30 mouse cellular contexts compared by ENCODE assay signal in genomic region chr13:47709323-47709722, GRCm38 (mm10).
"Had no signal": no experiment of that assay in that cellular context is flagged by ENCODE, and none has a peak within 500 bp of the region (broad histone marks: within the 10 kb centered on the region; RNA-seq: fewer than 3 reads in every experiment).

No protein-coding gene starts in this region.

- H3K4me3 ChIP-seq: gastrocnemius, adult 2 months; heart, adult 2 months; heart, embryonic 13.5 days; heart, embryonic 15.5 days; hindbrain, embryonic 10.5 days; hindbrain, embryonic 12.5 days; intestine, embryonic 15.5 days; left cerebral cortex, adult 2 months; limb, embryonic 10.5 days; limb, embryonic 12.5 days; liver, embryonic 13.5 days; liver, embryonic 15.5 days had no signal

- H3K9ac ChIP-seq: heart, embryonic 13.5 days; heart, embryonic 15.5 days; hindbrain, embryonic 12.5 days; hindbrain, embryonic 14.5 days; intestine, embryonic 15.5 days; limb, embryonic 12.5 days; liver, embryonic 13.5 days; liver, embryonic 15.5 days; liver, postnatal 0 days had no signal

- H3K9me3 ChIP-seq: heart, embryonic 13.5 days; heart, embryonic 15.5 days; hindbrain, embryonic 10.5 days; hindbrain, embryonic 12.5 days; intestine, embryonic 15.5 days; limb, embryonic 10.5 days; limb, embryonic 12.5 days; liver, embryonic 13.5 days; liver, embryonic 15.5 days had no signal

- DNase-seq: gastrocnemius, adult 2 months; gastrocnemius, postnatal 10 days; gastrocnemius, postnatal 25 days; heart, adult 2 months; heart, postnatal 14 days; heart, postnatal 36 days; kidney, adult 18-20 months; kidney, adult 8-10 months; kidney, postnatal 10 days; kidney, postnatal 25 days; kidney, postnatal 4 days; layer of hippocampus, adult 9-11 months; liver; liver, embryonic 13.5 days; liver, postnatal 0 days had no signal

- ATAC-seq: hindbrain, embryonic 16.5 days; inflammation-experienced regulatory T-cells, adult 6 months; intestine, embryonic 15.5 days; intestine, postnatal 0 days; liver, postnatal 0 days had no signal

- H3K4me2 ChIP-seq: heart, embryonic 11.5 days; heart, embryonic 13.5 days; heart, embryonic 15.5 days; hindbrain, embryonic 12.5 days; hindbrain, embryonic 14.5 days; intestine, embryonic 15.5 days; limb, embryonic 12.5 days; liver, embryonic 11.5 days; liver, embryonic 13.5 days; liver, embryonic 15.5 days had no signal

- H3K27me3 ChIP-seq: heart, embryonic 13.5 days; heart, embryonic 15.5 days; hindbrain, embryonic 12.5 days; intestine, embryonic 15.5 days; limb, embryonic 12.5 days; liver, embryonic 13.5 days; liver, embryonic 15.5 days had no signal

- H3K27ac ChIP-seq: gastrocnemius, adult 2 months; heart, adult 2 months; heart, embryonic 13.5 days; heart, embryonic 15.5 days; hindbrain, embryonic 10.5 days; hindbrain, embryonic 12.5 days; hindbrain, embryonic 14.5 days; intestine, embryonic 15.5 days; left cerebral cortex, adult 2 months; limb, embryonic 10.5 days; limb, embryonic 12.5 days; liver, embryonic 13.5 days; liver, embryonic 15.5 days had no signal

- H3K4me1 ChIP-seq: heart, embryonic 13.5 days; heart, embryonic 15.5 days; hindbrain, embryonic 12.5 days; intestine, embryonic 15.5 days; limb, embryonic 10.5 days; limb, embryonic 12.5 days; liver, embryonic 13.5 days; liver, embryonic 15.5 days had no signal

- H3K36me3 ChIP-seq: heart, embryonic 13.5 days; heart, embryonic 15.5 days; hindbrain, embryonic 10.5 days; hindbrain, embryonic 12.5 days; intestine, embryonic 15.5 days; limb, embryonic 10.5 days; limb, embryonic 12.5 days; liver, embryonic 13.5 days; liver, embryonic 15.5 days had no signal
